Mouse (Mus musculus) neural tube, embryonic 14.5 days (tissue): ENCODE measurements around the gene Ripor1. TPM values are rescaled to one million over a fixed set of nuclear protein-coding genes. Genes with fewer than 3 reads are reported as not detected.

Experiments used
- ATAC-seq: fragments of 200-750 bp; cut with Nextera tagmentation; 2 replicates; pipeline ENCODE4 v1.8.0; 2017; ENCODE audit warnings: low read depth, mild to moderate bottlenecking, moderate TSS enrichment, moderate library complexity
- H3K27ac ChIP-seq: fragments of 300-500 bp; sonication (generic); 2 replicates; pipeline ENCODE4 v1.5.1; 2014; ENCODE audit warnings: low read depth, mild to moderate bottlenecking, control low read depth, low read length, moderate library complexity, mixed read lengths
- H3K27me3 ChIP-seq: fragments of 300-500 bp; sonication (generic); 2 replicates; pipeline ENCODE4 v1.6.1; 2014; ENCODE audit warnings: low read length; ENCODE audit not compliant: control insufficient read depth, insufficient read depth
- H3K36me3 ChIP-seq: fragments of 300-500 bp; sonication (generic); 2 replicates; pipeline ENCODE4 v1.6.1; 2014; ENCODE audit warnings: low read length, mixed read lengths; ENCODE audit not compliant: control insufficient read depth, insufficient read depth
- H3K4me1 ChIP-seq: fragments of 300-500 bp; sonication (generic); 2 replicates; pipeline ENCODE4 v1.6.1; 2014; ENCODE audit warnings: low read length; ENCODE audit not compliant: control insufficient read depth, insufficient read depth
- H3K4me2 ChIP-seq: fragments of 300-500 bp; sonication (generic); 2 replicates; pipeline ENCODE4 v1.6.1; 2014; ENCODE audit warnings: mild to moderate bottlenecking, low read depth, low read length, control low read depth
- H3K4me3 ChIP-seq: fragments of 300-500 bp; sonication (generic); 2 replicates; pipeline ENCODE4 v1.5.1; 2014; ENCODE audit warnings: low read depth, low read length, control low read depth, mixed read lengths
- H3K9ac ChIP-seq: fragments of 300-500 bp; sonication (generic); replicated peaks from 2 replicates; pipeline ENCODE4 v1.6.1; 2014; ENCODE audit warnings: low read depth, mild to moderate bottlenecking, control low read depth, low read length, mixed read lengths
- H3K9me3 ChIP-seq: fragments of 300-500 bp; sonication (generic); 2 replicates; pipeline ENCODE4 v1.6.1; 2016; ENCODE audit warnings: low read length; ENCODE audit not compliant: control insufficient read depth
- WGBS: fragments of 180-500 bp; shearing (Covaris S2); extraction: QIAGEN DNeasy Blood & Tissue Kit; methylation state at CpG from one replicate; pipeline ENCODE4 v1.1.7; 2014; 5-methylcytosine and 5-hydroxymethylcytosine counted together
- polyA plus RNA-seq: library from polyadenylated mRNA; unstranded; fragments of >200 nt; fragmentation: Nextera tagmentation; extraction: Ambion mirVana; gene quantifications from 2 replicates; pipeline ENCODE4 v1.2.1, GENCODE M21; 2014

The Ripor1 gene
- polyA plus RNA-seq, 1 experiment from 2014 or later, result 25.8 TPM

DNA sequence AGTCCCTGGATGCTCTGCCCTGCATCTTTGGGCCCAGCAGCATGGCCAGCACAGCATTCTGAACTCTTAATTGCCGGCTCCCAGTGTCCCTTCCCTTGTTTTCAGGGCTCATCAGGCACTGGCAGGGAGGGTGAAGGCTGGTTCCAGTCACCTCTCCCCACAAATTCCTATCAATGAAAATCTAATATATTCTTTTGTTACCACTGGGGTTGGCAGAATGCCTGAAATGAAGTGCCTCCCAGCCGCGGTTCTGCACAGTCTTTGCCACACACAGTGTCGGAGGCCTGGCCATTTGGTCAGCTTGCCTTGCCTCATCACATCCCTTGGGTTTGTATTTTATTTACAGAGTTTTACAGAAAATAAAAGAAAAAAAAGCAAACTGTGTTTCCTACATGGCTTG is 16.8 kb downstream of the Ripor1 start:
- Histone ChIP-seq H3K27me3 (no peaks in the 10 kb centered on the region), H3K9me3 (no peaks in the 10 kb centered on the region), H3K27ac (peak overlapping the region; percentile 45), H3K4me2 (no peak overlapping the region), H3K9ac (no peak overlapping the region), H3K4me3 (no peak overlapping the region), H3K4me1 (peaks cover 10% of the 10 kb centered on the region; the same call in 1 of the 2 replicates), H3K36me3 (peaks cover 43% of the 10 kb centered on the region)
- WGBS, result 47% methylated on average over 4 of the region's 4 CpGs
- no peak for ATAC-seq

DNA sequence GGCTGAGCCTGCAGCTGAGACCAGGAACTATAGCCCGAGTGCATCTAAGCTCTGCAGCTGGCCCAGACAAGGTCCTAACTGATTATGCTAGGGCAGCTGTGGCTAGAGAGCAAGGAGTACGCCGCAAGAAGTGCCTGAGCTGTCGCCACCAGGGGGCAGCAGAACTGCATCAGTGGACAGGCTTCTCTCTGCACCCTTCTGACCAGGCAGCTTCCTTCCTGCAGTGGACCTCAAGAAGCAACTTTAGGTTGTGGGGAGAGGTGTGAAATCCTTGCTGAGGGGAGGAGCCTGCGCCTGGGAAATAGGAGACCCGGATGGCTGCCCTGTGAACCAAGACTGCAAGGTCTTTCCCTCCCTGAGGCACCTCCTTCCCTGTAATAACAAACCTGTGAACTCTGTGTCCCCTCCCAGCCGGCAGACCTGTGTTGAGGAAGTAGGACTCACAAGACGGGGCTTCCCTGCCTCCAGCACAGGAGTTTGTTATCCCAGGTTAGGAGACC is 17.4 kb downstream of the Ripor1 start:
- H3K4me1 ChIP-seq, result peaks cover 10% of the 10 kb centered on the region; the same call in 1 of the 2 replicates
- no peaks in the 10 kb centered on the region for H3K9me3 ChIP-seq
- H3K36me3 ChIP-seq, result peaks cover 37% of the 10 kb centered on the region
- peak; percentile 85 for ATAC-seq
- H3K4me2 ChIP-seq, result no peak overlapping the region
- peak overlapping the region; percentile 39; the same call in 1 of the 2 replicates for H3K27ac ChIP-seq
- WGBS, result 4% methylated on average over 8 of the region's 8 CpGs
- no peaks in the 10 kb centered on the region for H3K27me3 ChIP-seq
- H3K4me3 ChIP-seq, result no peak overlapping the region
- no peak overlapping the region for H3K9ac ChIP-seq

- Histone ChIP-seq H3K27me3 (no peaks in the 10 kb centered on the region), H3K27ac (peak overlapping the region; percentile 39; the same call in 1 of the 2 replicates)
- ATAC-seq, result no peak
Measured at GRCm38 (mm10) chr8:105623118-105623517, 18.1 kb downstream of the Ripor1 start.

GRCm38 (mm10) chr8:105623679-105624245 is 18.7 kb downstream of the Ripor1 start:
- H3K4me2 ChIP-seq, result no peak overlapping the region
- peaks cover 10% of the 10 kb centered on the region; the same call in 1 of the 2 replicates for H3K4me1 ChIP-seq
- no peak overlapping the region for H3K4me3 ChIP-seq
- peaks cover 24% of the 10 kb centered on the region for H3K36me3 ChIP-seq
- no peak overlapping the region; the same call in 1 of the 2 replicates for H3K27ac ChIP-seq
- ATAC-seq, result no peak
- H3K9me3 ChIP-seq, result no peaks in the 10 kb centered on the region
- no peak overlapping the region for H3K9ac ChIP-seq
- no peaks in the 10 kb centered on the region for H3K27me3 ChIP-seq
- 16% methylated on average over 7 of the region's 7 CpGs for WGBS

More at GRCm38 (mm10) chr8:105623118-105623517, 18.1 kb downstream of the Ripor1 start:
- Histone ChIP-seq H3K4me1 (peaks cover 10% of the 10 kb centered on the region; the same call in 1 of the 2 replicates), H3K4me2 (no peak overlapping the region), H3K36me3 (peaks cover 30% of the 10 kb centered on the region), H3K9ac (no peak overlapping the region), H3K9me3 (no peaks in the 10 kb centered on the region), H3K4me3 (no peak overlapping the region)
- 17% methylated on average over 5 of the region's 5 CpGs for WGBS

- H3K9ac ChIP-seq, result no peak overlapping the region
- H3K9me3 ChIP-seq, result no peaks in the 10 kb centered on the region
- H3K36me3 ChIP-seq, result peaks cover 20% of the 10 kb centered on the region
- no peak for ATAC-seq
- WGBS, result 26% methylated on average over 3 of the region's 3 CpGs
- no peak overlapping the region for H3K27ac ChIP-seq
- no peaks in the 10 kb centered on the region for H3K27me3 ChIP-seq
- H3K4me1 ChIP-seq, result peaks cover 10% of the 10 kb centered on the region; the same call in 1 of the 2 replicates
- no peak overlapping the region for H3K4me3 ChIP-seq
- H3K4me2 ChIP-seq, result no peak overlapping the region
Measured at GRCm38 (mm10) chr8:105624401-105624800, 19.3 kb downstream of the Ripor1 start.

GRCm38 (mm10) chr8:105624831-105625230 is 19.8 kb downstream of the Ripor1 start:
- Histone ChIP-seq H3K27ac (no peak overlapping the region), H3K9me3 (no peaks in the 10 kb centered on the region), H3K4me2 (no peak overlapping the region), H3K4me3 (no peak overlapping the region), H3K27me3 (no peaks in the 10 kb centered on the region), H3K4me1 (peaks cover 10% of the 10 kb centered on the region; the same call in 1 of the 2 replicates), H3K9ac (no peak overlapping the region), H3K36me3 (peaks cover 15% of the 10 kb centered on the region)
- no peak for ATAC-seq
- 68% methylated on average over 1 of the region's 1 CpGs for WGBS

- 66% methylated on average over 1 of the region's 1 CpGs for WGBS
- Histone ChIP-seq H3K4me2 (no peak overlapping the region), H3K27ac (no peak overlapping the region), H3K4me3 (no peak overlapping the region), H3K4me1 (peaks cover 10% of the 10 kb centered on the region; the same call in 1 of the 2 replicates), H3K27me3 (no peaks in the 10 kb centered on the region), H3K9ac (no peak overlapping the region), H3K9me3 (no peaks in the 10 kb centered on the region), H3K36me3 (peaks cover 6% of the 10 kb centered on the region)
- ATAC-seq, result no peak
Measured at GRCm38 (mm10) chr8:105626086-105626485, 21.0 kb downstream of the Ripor1 start.

DNA sequence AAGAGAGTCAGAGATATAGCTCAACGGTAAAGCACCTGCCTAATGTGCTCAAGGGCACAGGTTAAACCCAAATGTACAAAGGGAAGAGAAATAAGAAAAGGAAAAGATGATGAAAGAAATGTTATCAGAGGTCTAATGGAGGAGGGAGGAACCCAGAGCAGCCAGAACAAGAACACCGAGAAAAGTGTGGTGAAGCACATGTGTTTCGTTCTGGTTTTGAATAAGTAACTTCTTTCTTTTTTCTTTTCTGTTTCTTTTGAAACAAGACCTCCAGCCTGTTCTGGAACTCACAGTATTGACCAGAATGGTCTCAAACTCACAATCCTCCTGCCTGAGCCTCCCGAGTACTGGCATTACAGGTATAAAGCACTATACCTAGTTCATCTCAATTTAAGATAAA is 24.3 kb downstream of the Ripor1 start:
- Histone ChIP-seq H3K4me3 (no peak overlapping the region), H3K4me1 (no peaks in the 10 kb centered on the region), H3K36me3 (no peaks in the 10 kb centered on the region), H3K4me2 (no peak overlapping the region), H3K27ac (no peak overlapping the region), H3K9ac (no peak overlapping the region), H3K27me3 (no peaks in the 10 kb centered on the region), H3K9me3 (no peaks in the 10 kb centered on the region)
- no peak for ATAC-seq
- 95% methylated on average over 4 of the region's 4 CpGs for WGBS

DNA sequence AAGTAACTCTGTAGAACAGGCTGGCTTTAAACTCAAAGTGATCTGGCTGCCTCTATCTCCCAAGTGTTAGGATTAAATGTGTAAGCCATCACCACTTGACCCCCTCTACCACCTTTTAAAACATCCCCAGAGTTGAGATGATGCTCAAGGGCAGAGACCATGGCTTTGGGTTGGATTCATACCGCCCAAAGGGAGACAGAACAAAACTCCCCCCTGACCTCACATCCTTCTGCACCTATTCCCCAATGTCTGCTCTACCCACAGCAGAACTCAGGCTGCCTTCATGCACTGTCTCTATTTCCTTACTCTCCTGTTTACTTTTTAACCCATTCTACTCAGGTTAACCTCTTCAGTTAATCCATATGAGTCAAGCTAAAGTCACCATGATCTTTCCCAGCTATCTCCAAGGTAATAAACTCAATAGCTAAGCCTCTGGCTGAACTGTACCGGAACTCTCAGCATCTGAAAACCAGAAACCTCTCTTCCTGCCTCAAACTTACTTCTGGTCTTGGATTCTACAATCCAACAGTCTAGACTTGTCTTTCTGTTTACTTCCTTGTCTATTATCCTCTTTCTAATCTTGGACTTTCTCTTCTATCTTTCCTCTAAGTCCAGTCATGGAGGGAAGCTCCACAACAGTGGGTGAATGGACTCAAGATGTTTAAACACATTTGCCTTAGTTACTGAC is 29.9 kb downstream of the Ripor1 start:
- 95% methylated on average over 2 of the region's 2 CpGs for WGBS
- no peak overlapping the region for H3K4me3 ChIP-seq
- H3K27me3 ChIP-seq, result no peaks in the 10 kb centered on the region
- ATAC-seq, result no peak
- H3K4me1 ChIP-seq, result peaks cover 24% of the 10 kb centered on the region
- H3K9me3 ChIP-seq, result no peaks in the 10 kb centered on the region
- H3K9ac ChIP-seq, result no peak overlapping the region
- no peaks in the 10 kb centered on the region for H3K36me3 ChIP-seq
- no peak overlapping the region for H3K27ac ChIP-seq
- peak overlapping the region; percentile 85; the same call in 1 of the 2 replicates for H3K4me2 ChIP-seq
